Mouse (Mus musculus) adrenal gland, postnatal 10 days (tissue): ENCODE measurements around the gene Vwa8. TPM values are rescaled to one million over a fixed set of nuclear protein-coding genes. Genes with fewer than 3 reads are reported as not detected.
"Not testable (repeated sequence)": the region's sequence is repeated elsewhere in the genome, so short reads cannot be mapped to it uniquely, and the experiment has no call there.

ENCODE experiments used
- DNase-seq: peaks from one replicate; pipeline ENCODE4 v3.0.0; 2021; ENCODE audit warnings: mixed read lengths
- total RNA-seq, 2 experiments: library from RNA; stranded (reverse); gene quantifications; 2 replicates each; pipeline ENCODE4 v1.2.3; 2021

Vwa8 gene
- total RNA-seq, 2 experiments from 2014 or later, result 180 to 193 TPM

GRCm38 (mm10) chr14:78881563-78881962, 32.7 kb downstream of the Vwa8 start:
- no peak for DNase-seq

- DNase-seq, result no peak
Observed at GRCm38 (mm10) chr14:78885915-78886534, 37.2 kb downstream of the Vwa8 start.

- peak; percentile 51 for DNase-seq
Observed at GRCm38 (mm10) chr14:78886566-78887234, 37.8 kb downstream of the Vwa8 start.

- not testable (repeated sequence) for DNase-seq
Observed at GRCm38 (mm10) chr14:78887494-78887893, 38.6 kb downstream of the Vwa8 start.

GRCm38 (mm10) chr14:78895496-78895895, 46.6 kb downstream of the Vwa8 start:
- DNase-seq, result no peak

- DNase-seq, result peak; percentile 48
Observed at GRCm38 (mm10) chr14:78896252-78896651, 47.4 kb downstream of the Vwa8 start.

GRCm38 (mm10) chr14:78900770-78901169, 51.9 kb downstream of the Vwa8 start:
- peak; percentile 26 for DNase-seq

GRCm38 (mm10) chr14:78908205-78908863, 59.5 kb downstream of the Vwa8 start:
- no peak for DNase-seq

GRCm38 (mm10) chr14:78912076-78912475, 63.2 kb downstream of the Vwa8 start:
- DNase-seq, result no peak

GRCm38 (mm10) chr14:78914180-78914579, 65.3 kb downstream of the Vwa8 start:
- DNase-seq, result no peak

- DNase-seq, result no peak
Observed at GRCm38 (mm10) chr14:78916691-78917090, 67.8 kb downstream of the Vwa8 start.

GRCm38 (mm10) chr14:78921219-78921618, 72.4 kb downstream of the Vwa8 start:
- no peak for DNase-seq

GRCm38 (mm10) chr14:78923631-78924030, 74.8 kb downstream of the Vwa8 start:
- DNase-seq, result no peak

- no peak for DNase-seq
Observed at GRCm38 (mm10) chr14:78924755-78925537, 76.1 kb downstream of the Vwa8 start.

GRCm38 (mm10) chr14:78932094-78932493, 83.2 kb downstream of the Vwa8 start:
- DNase-seq, result no peak

- DNase-seq, result no peak
Observed at GRCm38 (mm10) chr14:78933399-78933798, 84.5 kb downstream of the Vwa8 start.

- no peak for DNase-seq
Observed at GRCm38 (mm10) chr14:78934596-78934995, 85.7 kb downstream of the Vwa8 start.

GRCm38 (mm10) chr14:78935796-78936195, 86.9 kb downstream of the Vwa8 start:
- DNase-seq, result no peak

GRCm38 (mm10) chr14:78941741-78942475, 93.1 kb downstream of the Vwa8 start:
- DNase-seq, result no peak

- DNase-seq, result no peak
Observed at GRCm38 (mm10) chr14:78955745-78956144, 106.9 kb downstream of the Vwa8 start.

GRCm38 (mm10) chr14:78970621-78971020, 121.8 kb downstream of the Vwa8 start:
- peak; percentile 62 for DNase-seq

- DNase-seq, result no peak
Observed at GRCm38 (mm10) chr14:78972424-78972823, 123.6 kb downstream of the Vwa8 start.
